Mouse (Mus musculus) myocyte (in vitro differentiated cells): ENCODE measurements at regions not wholly inside any gene's neighbourhood (a gene's known extent, or its start where the extent isn't known, plus 50 kb on each side); places are given as distances from the start of the nearest gene placed in this dataset.

Experiments used
- H3K27me3 ChIP-seq: one replicate; pipeline ENCODE4 v1.6.1; 2011; ENCODE audit not compliant: control insufficient read depth, insufficient read depth, insufficient read length
- H3K36me3 ChIP-seq: one replicate; pipeline ENCODE4 v1.6.1; 2011; ENCODE audit not compliant: control insufficient read depth, insufficient read depth
- H3K4me2 ChIP-seq: one replicate; pipeline ENCODE4 v1.6.1; 2011; ENCODE audit warnings: low read depth, control low read depth
- H3K4me3 ChIP-seq: one replicate; pipeline ENCODE4 v1.5.1; 2011; ENCODE audit warnings: mild to moderate bottlenecking, control low read depth, moderate library complexity
- H3K79me2 ChIP-seq: one replicate; pipeline ENCODE4 v1.6.1; 2011; ENCODE audit not compliant: control insufficient read depth, insufficient read depth
- H3ac ChIP-seq: one replicate; pipeline ENCODE4 v1.6.1; 2011; ENCODE audit not compliant: control insufficient read depth, insufficient read length
- CEBPB ChIP-seq: IDR thresholded peaks from 2 replicates; pipeline ENCODE4 v1.6.1; 2011; ENCODE audit warnings: mild to moderate bottlenecking, moderate library complexity; ENCODE audit not compliant: poor library complexity, insufficient read depth, severe bottlenecking
- E2F4 ChIP-seq: IDR thresholded peaks from one replicate; pipeline ENCODE4 v1.6.1; 2011; ENCODE audit warnings: mild to moderate bottlenecking, control low read depth, moderate library complexity; ENCODE audit not compliant: insufficient read depth
- MAX ChIP-seq: IDR thresholded peaks from one replicate; pipeline ENCODE4 v1.6.1; 2011; ENCODE audit warnings: low read depth, mild to moderate bottlenecking, control low read depth
- MYOD1 ChIP-seq, 3 experiments: IDR thresholded peaks; one replicate each; pipeline ENCODE4 v1.6.1; 2011; ENCODE audit warnings: control low read depth in 2 of 3, low read depth in 2 of 3, mild to moderate bottlenecking in 2 of 3, moderate library complexity in 1 of 3; ENCODE audit not compliant: insufficient read length in 2 of 3, control insufficient read depth in 1 of 3
- MYOG ChIP-seq, 3 experiments: IDR thresholded peaks; one replicate each; pipeline ENCODE4 v1.6.1; 2011; ENCODE audit warnings: control low read depth in 2 of 3, low read depth in 2 of 3, mild to moderate bottlenecking in 2 of 3; ENCODE audit not compliant: insufficient read length in 2 of 3, control insufficient read depth in 1 of 3, insufficient read depth in 1 of 3
- POLR2A ChIP-seq: IDR thresholded peaks from one replicate; pipeline ENCODE4 v1.6.1; 2011; ENCODE audit warnings: low read depth, mild to moderate bottlenecking, control low read depth, moderate library complexity; ENCODE audit not compliant: insufficient read length
- POLR2AphosphoS2 ChIP-seq: IDR thresholded peaks from one replicate; pipeline ENCODE4 v1.6.1; 2011; ENCODE audit warnings: low read depth, control low read depth; ENCODE audit not compliant: insufficient read length
- REST ChIP-seq: IDR thresholded peaks from one replicate; pipeline ENCODE4 v1.6.1; 2011; ENCODE audit warnings: mild to moderate bottlenecking, control low read depth, moderate library complexity; ENCODE audit not compliant: insufficient read depth, insufficient read length
- SRF ChIP-seq: IDR thresholded peaks from one replicate; pipeline ENCODE4 v1.6.1; 2011; ENCODE audit warnings: low read depth; ENCODE audit not compliant: control insufficient read depth, insufficient read length
- TCF12 ChIP-seq: IDR thresholded peaks from one replicate; pipeline ENCODE4 v1.6.1; 2011; ENCODE audit warnings: mild to moderate bottlenecking, control low read depth; ENCODE audit not compliant: poor library complexity, insufficient read depth, severe bottlenecking
- TCF3 ChIP-seq: IDR thresholded peaks from one replicate; pipeline ENCODE4 v1.6.1; 2011; ENCODE audit warnings: low read depth, control low read depth; ENCODE audit not compliant: insufficient read length
- USF1 ChIP-seq: IDR thresholded peaks from one replicate; pipeline ENCODE4 v1.6.1; 2011; ENCODE audit warnings: low read depth, mild to moderate bottlenecking, control low read depth, moderate library complexity

DNA sequence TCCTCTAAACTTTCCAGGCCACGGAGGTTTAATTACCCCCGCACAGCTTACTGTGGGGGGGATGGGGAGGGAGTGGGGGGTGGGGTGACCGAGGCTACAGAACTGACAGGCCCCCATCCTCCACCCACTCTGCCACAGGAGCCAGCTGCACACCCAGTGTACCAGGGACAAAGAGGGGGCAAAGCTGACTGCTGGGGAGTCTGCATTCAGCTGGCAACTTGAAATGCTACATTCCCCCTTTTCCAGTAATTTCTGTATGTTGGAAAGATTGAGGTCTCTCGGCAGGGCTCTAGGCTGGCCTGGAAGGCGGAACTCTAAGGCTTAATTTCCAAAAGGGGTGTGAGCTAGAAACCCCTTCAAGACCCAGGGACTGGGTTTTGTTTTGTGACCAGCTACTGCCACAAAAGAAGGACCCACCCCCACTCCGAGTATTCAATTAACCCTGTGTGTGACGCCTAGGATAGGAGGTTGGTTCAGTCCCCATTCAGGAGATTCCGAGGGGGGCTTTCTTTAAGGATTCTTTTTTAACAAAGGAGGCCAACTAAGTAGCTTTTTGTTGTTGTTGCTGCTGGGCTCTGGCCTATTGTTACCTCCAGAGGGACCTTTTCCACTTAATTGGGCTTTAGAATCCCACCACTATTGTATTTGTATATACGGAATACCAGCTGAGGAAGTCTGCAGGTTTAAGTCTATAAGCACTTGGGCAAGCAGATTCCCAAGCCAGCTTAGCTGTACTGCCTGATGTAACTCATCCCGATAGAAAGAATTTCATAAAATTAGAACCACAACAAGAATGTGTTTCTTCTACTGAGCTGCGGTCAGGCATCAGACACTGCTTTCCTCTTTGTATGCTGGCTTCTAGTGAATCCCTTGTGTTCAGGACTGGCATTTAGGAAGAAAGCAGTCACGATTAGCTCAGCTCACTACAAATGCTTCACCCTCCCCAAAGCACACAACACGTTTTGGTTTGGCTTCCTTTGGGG lies 191.2 kb downstream of the Sox11 start:
- Histone ChIP-seq H3K4me3 (no peak overlapping the region), H3K4me2 (no peak overlapping the region), H3ac (no peak overlapping the region), H3K79me2 (no peaks in the 10 kb centered on the region), H3K27me3 (no peaks in the 10 kb centered on the region), H3K36me3 (no peaks in the 10 kb centered on the region)
- TF ChIP-seq E2F4 (no peak), TCF3 (no peak), POLR2AphosphoS2 (no peak), CEBPB (no peak), USF1 (no peak), TCF12 (no peak), MYOD1 (IDR thresholded peaks at IDR 0.05; ENCODE audit: control insufficient read depth in 1 of 3, insufficient read length in 2 of 3, low read depth in 2 of 3) (no peak), POLR2A (no peak), SRF (no peak), MAX (no peak), REST (no peak), MYOG (IDR thresholded peaks at IDR 0.05; ENCODE audit: control insufficient read depth in 1 of 3, insufficient read depth in 1 of 3, insufficient read length in 2 of 3, low read depth in 2 of 3) (no peak)

DNA sequence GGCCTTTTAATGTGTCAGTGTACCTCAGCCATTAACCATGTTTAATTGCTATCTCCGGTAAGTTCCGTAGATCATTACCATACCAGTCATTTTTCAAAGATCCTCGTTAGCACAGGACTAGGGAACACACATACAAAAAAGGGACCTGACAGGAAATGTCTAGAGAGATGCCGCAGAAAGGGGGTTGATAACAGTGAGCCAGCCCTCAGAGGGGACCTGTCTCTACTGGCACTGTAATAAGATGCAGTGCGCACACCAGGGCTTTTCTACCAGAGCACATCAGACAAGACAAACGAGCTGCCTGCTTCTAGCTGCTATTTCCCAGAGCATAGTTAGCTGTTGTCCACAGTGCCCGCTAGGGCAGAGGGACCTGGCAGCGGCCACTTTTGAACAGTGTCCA lies 199.1 kb downstream of the Sox11 start:
- H3K79me2 ChIP-seq: no peaks in the 10 kb centered on the region
- no peak overlapping the region for H3K4me3 ChIP-seq
- no peak overlapping the region for H3ac ChIP-seq
- no peaks in the 10 kb centered on the region for H3K27me3 ChIP-seq
- no peaks in the 10 kb centered on the region for H3K36me3 ChIP-seq
- no peak overlapping the region for H3K4me2 ChIP-seq
- TF ChIP-seq POLR2A: no peak
- no peak for TF ChIP-seq POLR2AphosphoS2
- no peak for TF ChIP-seq CEBPB

DNA sequence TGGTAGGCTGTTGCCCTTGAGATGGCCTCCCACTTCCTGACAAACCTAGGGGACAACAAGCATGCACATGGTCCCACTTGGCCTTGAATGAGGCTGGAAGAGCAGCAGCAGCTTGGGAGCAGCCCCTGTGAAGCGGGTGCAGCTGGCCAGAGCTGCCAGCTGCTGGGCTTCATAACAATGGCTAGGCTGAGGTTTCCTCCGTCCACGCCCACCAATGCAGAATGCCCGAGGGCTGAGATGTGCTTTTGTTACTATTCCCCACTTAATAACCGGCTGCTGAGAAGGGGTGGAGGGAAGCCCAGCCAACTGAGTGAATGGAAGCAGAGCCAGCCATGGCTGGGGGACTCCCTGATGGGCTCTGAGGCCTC lies 202.1 kb downstream of the Sox11 start:
- TF ChIP-seq REST (no peak), POLR2AphosphoS2 (no peak), MYOD1 (IDR thresholded peaks at IDR 0.05; ENCODE audit: control insufficient read depth in 1 of 3, insufficient read length in 2 of 3, low read depth in 2 of 3) (no peak), E2F4 (no peak)
- Histone ChIP-seq H3K4me3 (no peak overlapping the region), H3ac (no peak overlapping the region), H3K79me2 (no peaks in the 10 kb centered on the region), H3K36me3 (no peaks in the 10 kb centered on the region), H3K27me3 (no peaks in the 10 kb centered on the region), H3K4me2 (no peak overlapping the region)

GRCm38 (mm10) chr12:27139683-27140334 lies 202.6 kb downstream of the Sox11 start:
- no peaks in the 10 kb centered on the region for H3K36me3 ChIP-seq
- H3K79me2 ChIP-seq: no peaks in the 10 kb centered on the region
- no peaks in the 10 kb centered on the region for H3K27me3 ChIP-seq
- H3K4me3 ChIP-seq: no peak overlapping the region
- no peak for TF ChIP-seq SRF
- TF ChIP-seq MYOD1 (IDR thresholded peaks at IDR 0.05; ENCODE audit: control insufficient read depth in 1 of 3, insufficient read length in 2 of 3, low read depth in 2 of 3): no peak
- TF ChIP-seq POLR2A: no peak
- TF ChIP-seq REST: no peak
- TF ChIP-seq E2F4: no peak
- TF ChIP-seq MAX: no peak
- TF ChIP-seq TCF12: no peak
- no peak for TF ChIP-seq MYOG (IDR thresholded peaks at IDR 0.05; ENCODE audit: control insufficient read depth in 1 of 3, insufficient read depth in 1 of 3, insufficient read length in 2 of 3, low read depth in 2 of 3)
- TF ChIP-seq POLR2AphosphoS2: no peak
- TF ChIP-seq TCF3: no peak
- TF ChIP-seq USF1: no peak
- no peak for TF ChIP-seq CEBPB
- H3K4me2 ChIP-seq: no peak overlapping the region
- H3ac ChIP-seq: no peak overlapping the region
